Mouse (Mus musculus): ENCODE measurements around the gene Pla2g1b.

The Pla2g1b gene

GRCm38 (mm10) chr5:115444130-115444529 is 21.9 kb upstream of the Pla2g1b start:
- no peak for DNase-seq (ENCODE audit: extremely low spot score, low spot score)

GRCm38 (mm10) chr5:115447108-115447507 is 19.0 kb upstream of the Pla2g1b start:
- DNase-seq (ENCODE audit: extremely low spot score, low spot score), result no peak

GRCm38 (mm10) chr5:115449247-115449646 is 16.8 kb upstream of the Pla2g1b start:
- DNase-seq (ENCODE audit: extremely low spot score, low spot score), result no peak

GRCm38 (mm10) chr5:115450410-115451317 is 15.4 kb upstream of the Pla2g1b start:
- no peak for DNase-seq (ENCODE audit: extremely low spot score, low spot score)

- DNase-seq (ENCODE audit: extremely low spot score, low spot score), result no peak
These were observed 11.5 kb upstream of the Pla2g1b start for GRCm38 (mm10) chr5:115454422-115455090.

GRCm38 (mm10) chr5:115455838-115456237 is 10.2 kb upstream of the Pla2g1b start:
- DNase-seq (ENCODE audit: extremely low spot score, low spot score), result no peak

DNA sequence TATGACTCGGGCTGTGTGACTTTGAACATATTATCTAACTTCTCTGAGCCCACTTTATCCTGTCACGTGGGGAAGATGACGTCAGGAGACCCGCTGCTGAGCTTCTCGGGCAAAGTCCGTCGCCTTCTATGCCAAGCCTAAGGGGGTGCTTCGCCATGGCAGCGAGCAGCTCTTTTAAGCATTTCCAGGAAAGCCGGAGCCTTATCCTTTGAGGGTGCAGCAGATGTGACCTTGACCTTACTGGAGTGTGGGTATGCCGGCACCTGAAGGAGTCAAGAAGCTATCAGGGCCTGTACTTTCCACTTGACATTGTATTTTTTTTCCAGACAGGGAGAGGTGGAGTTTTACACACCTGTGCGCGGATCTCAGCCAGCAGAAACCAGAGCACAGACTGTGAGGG is 7.1 kb upstream of the Pla2g1b start:
- DNase-seq (ENCODE audit: extremely low spot score, low spot score), result no peak

DNA sequence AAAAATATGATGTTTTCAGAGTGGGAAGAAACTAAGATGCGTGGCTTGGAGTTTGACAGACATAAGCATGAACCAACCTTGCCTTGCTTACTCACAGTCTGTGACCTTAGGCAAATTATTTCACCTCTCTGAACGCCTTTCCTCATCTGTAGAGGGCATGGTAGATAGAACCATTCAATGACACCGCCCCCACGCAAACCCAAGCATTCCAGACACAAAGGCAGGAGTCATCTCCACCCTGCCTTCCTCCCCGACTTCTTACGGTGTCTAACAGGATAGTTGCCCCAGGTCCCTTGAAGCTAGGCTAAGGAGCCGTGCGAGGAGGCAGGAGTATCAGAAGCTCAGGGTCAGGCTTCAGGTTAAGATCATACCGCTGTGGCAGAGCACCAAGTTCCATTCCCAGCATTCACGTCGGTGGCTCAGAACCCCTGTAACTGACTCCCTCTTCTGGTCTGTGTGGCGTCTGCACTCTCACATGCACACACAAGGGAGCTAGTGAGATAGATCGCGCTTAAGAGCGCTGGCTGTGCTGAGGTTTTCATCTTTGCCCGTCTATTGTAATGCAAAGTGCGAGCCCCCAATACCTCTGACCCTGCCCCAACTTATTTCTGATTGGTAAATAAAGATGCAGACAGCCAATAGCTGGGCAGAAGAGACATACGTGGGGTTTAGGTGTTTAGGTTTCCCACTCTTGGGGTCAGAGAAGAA is 1.5 kb upstream of the Pla2g1b start:
- DNase-seq (ENCODE audit: extremely low spot score, low spot score), result no peak

DNA sequence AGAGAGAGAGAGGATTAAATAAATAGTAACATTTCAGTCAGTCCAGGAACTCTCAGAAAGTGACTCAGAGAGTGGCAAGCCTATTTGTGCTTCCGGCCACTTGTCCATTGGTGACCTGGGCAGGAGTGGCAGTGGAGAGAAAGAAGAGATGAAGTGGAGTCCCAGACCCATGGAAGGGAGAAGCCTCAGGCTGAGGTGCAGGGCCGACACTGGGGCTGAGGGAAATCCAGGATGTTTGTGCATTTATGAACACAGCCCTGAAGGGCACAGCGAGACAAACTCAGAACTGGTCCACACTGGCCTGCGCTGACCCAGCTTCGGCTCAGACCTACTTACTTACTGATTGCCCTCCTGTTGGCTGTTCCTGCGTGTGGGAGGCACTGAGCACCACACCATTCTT is 3.7 kb downstream of the Pla2g1b start:
- no peak for DNase-seq (ENCODE audit: extremely low spot score, low spot score)

DNA sequence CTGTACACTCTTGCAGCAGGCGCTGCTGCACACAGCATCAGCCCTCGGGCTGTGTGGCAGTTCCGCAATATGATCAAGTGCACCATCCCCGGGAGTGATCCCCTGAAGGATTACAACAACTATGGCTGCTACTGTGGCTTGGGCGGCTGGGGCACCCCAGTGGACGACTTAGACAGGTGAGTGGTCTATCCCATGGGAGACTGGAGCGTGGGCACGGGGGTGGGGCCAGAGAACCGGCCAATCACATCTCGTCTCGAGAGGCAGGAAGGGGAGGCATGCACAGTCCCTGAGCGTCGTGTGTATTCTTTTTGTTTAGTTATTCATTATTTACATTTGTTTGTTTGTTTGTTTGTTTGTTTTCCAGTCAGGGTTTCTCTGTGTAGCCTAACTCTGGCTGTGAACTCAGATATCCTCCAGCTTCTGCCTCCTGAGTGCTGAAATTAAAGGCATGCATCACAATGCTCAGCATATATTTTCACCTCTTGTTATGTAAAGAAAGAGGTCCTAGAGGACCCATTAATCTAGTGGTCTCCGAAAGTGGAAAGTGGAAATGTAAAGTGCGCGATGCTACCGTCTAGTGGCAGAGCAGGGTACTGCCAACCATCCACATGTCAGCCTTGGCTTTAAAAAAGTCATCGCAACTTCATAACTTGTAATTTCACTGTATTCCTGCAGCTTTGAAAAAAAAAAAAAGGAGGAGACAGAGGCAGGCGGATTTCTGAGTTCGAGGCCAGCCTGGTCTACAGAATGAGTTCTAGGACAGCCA is 4.9 kb downstream of the Pla2g1b start:
- DNase-seq (ENCODE audit: extremely low spot score, low spot score), result peak; percentile 59

DNA sequence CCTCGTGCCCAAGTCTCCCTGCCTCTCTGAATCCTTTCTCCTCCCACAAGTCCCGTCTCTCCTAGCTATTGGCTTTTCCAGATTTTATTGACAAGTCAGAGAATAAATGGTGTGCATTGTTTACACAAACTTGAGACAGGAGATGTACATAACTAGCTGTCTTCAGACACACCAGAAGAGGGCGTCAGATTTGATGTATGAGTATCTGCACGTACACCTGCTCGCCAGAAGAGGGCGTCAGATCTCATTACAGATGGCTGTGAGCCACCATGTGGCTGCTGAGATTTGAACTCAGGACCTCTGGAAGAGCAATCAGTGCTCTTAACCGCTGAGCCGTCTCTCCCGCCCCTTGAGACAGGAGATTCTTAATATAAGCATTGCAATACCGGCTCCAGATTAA is 7.1 kb downstream of the Pla2g1b start:
- no peak for DNase-seq (ENCODE audit: extremely low spot score, low spot score)

- no peak for DNase-seq (ENCODE audit: extremely low spot score, low spot score)
These were observed 8.2 kb downstream of the Pla2g1b start for GRCm38 (mm10) chr5:115474174-115474828.

DNA sequence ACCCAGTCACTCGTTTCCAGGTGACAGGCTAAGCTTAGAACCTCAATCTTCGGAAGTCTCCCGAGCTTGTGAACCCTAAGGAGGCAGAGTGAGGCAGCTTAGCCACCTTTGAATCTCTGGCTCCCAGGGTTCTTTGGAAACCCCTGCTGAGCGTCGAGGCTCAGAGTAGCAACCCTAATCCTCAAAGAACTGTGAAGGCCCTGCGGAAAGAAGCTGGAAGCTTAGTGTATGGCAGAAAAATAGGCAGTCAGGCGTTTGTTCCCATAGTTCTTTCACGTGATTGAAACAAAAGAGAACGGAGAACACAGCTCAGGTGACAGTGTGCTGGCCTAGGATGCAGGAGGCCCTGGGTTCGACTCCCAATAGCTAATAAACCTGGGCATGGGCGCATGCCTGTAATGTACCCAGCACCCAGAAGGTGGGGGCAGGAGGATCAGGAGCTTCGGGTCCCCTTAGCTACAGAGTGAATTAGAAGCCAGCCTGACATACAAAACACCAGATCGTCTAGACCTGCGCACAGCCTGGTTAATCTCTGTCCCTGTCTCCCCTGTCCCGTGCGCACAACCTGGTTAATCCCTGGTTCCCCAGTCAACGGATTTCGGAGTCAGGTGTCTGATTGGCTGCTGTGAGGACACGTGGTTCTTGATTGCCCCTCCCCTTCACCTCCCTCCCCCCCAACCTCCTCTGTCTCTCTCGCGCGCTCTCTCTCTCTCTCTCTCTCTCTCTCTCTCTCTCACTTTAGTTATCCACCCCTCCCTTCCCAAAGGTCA is 9.5 kb downstream of the Pla2g1b start:
- DNase-seq (ENCODE audit: extremely low spot score, low spot score), result peak; percentile 60

GRCm38 (mm10) chr5:115476107-115476727 is 10.2 kb downstream of the Pla2g1b start:
- DNase-seq (ENCODE audit: extremely low spot score, low spot score), result no peak

DNA sequence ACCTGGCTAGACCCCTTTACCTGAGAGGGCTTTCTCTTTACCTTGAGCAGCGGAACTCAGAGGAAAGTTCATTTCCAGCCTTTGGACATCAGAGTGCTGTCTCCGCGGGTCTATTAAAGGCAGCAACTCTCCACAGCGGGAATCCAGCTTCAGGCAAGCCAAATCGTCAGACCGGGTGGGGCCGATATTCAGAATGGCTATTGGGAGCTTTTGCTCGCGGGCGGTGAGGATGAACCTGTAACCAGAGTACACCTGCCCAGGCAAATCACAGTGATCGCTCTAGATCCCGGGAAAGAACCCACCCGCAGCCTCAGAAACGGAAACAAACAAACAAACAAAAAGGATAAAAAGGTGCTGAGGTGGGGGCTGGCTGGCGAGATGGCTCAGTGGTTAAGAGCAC is 13.5 kb downstream of the Pla2g1b start:
- no peak for DNase-seq (ENCODE audit: extremely low spot score, low spot score)

GRCm38 (mm10) chr5:115480101-115480500 is 14.0 kb downstream of the Pla2g1b start:
- DNase-seq (ENCODE audit: extremely low spot score, low spot score), result no peak

GRCm38 (mm10) chr5:115482390-115483265 is 16.6 kb downstream of the Pla2g1b start:
- no peak for DNase-seq (ENCODE audit: extremely low spot score, low spot score)

- DNase-seq (ENCODE audit: extremely low spot score, low spot score), result no peak
These were observed 17.3 kb downstream of the Pla2g1b start for GRCm38 (mm10) chr5:115483385-115483784.
